Mouse (Mus musculus) brain, embryonic 14.5 days (tissue): Measurements from ENCODE around the gene Slc35e4.

ENCODE experiments used
- CTCF ChIP-seq: fragments of 200-500 bp; IDR thresholded peaks from 2 replicates; pipeline ENCODE4 v1.5.1; 2012; ENCODE audit warnings: inconsistent platforms, mild to moderate bottlenecking, moderate library complexity, borderline replicate concordance; ENCODE audit not compliant: insufficient read depth, insufficient read length; ENCODE audit errors: extremely low read depth
- POLR2A ChIP-seq: fragments of 200-500 bp; IDR thresholded peaks from 2 replicates; pipeline ENCODE4 v1.6.1; 2012; ENCODE audit warnings: mild to moderate bottlenecking, inconsistent platforms, borderline replicate concordance; ENCODE audit not compliant: poor library complexity, insufficient read depth, insufficient read length, severe bottlenecking; ENCODE audit errors: extremely low read depth

GRCm38 (mm10) chr11:3920476-3920875 is 6.0 kb upstream of the Slc35e4 start:
- TF ChIP-seq CTCF: no peak
- TF ChIP-seq POLR2A: no peak
